Mouse (Mus musculus): Measurements from ENCODE around the gene Dgkd.

The Dgkd gene

GRCm38 (mm10) chr1:87848237-87848996, 4.7 kb upstream of the Dgkd start:
- DNase-seq (ENCODE audit: low spot score) = no peak

- no peak for DNase-seq (ENCODE audit: low spot score)
Measured at GRCm38 (mm10) chr1:87849278-87849677, 3.8 kb upstream of the Dgkd start.

GRCm38 (mm10) chr1:87851344-87851743, 1.7 kb upstream of the Dgkd start:
- DNase-seq (ENCODE audit: low spot score) = no peak

- DNase-seq (ENCODE audit: low spot score) = no peak
Measured at GRCm38 (mm10) chr1:87852081-87852790, 851 bp upstream of the Dgkd start.

GRCm38 (mm10) chr1:87853601-87854361, 694 bp downstream of the Dgkd start:
- peak; percentile 22 for DNase-seq (ENCODE audit: low spot score)

- DNase-seq (ENCODE audit: low spot score) = no peak
Measured at GRCm38 (mm10) chr1:87854411-87854810, 1.3 kb downstream of the Dgkd start.

- no peak for DNase-seq (ENCODE audit: low spot score)
Measured at GRCm38 (mm10) chr1:87854851-87855251, 1.8 kb downstream of the Dgkd start.

GRCm38 (mm10) chr1:87855522-87855921, 2.4 kb downstream of the Dgkd start:
- no peak for DNase-seq (ENCODE audit: low spot score)

GRCm38 (mm10) chr1:87856823-87857222, 3.7 kb downstream of the Dgkd start:
- no peak for DNase-seq (ENCODE audit: low spot score)

- no peak for DNase-seq (ENCODE audit: low spot score)
Measured at GRCm38 (mm10) chr1:87858031-87858430, 4.9 kb downstream of the Dgkd start.

GRCm38 (mm10) chr1:87858529-87858928, 5.4 kb downstream of the Dgkd start:
- no peak for DNase-seq (ENCODE audit: low spot score)

GRCm38 (mm10) chr1:87863602-87864001, 10.5 kb downstream of the Dgkd start:
- no peak for DNase-seq (ENCODE audit: low spot score)

- DNase-seq (ENCODE audit: low spot score) = no peak
Measured at GRCm38 (mm10) chr1:87864889-87865288, 11.8 kb downstream of the Dgkd start.

GRCm38 (mm10) chr1:87866672-87867071, 13.6 kb downstream of the Dgkd start:
- DNase-seq (ENCODE audit: low spot score) = no peak

GRCm38 (mm10) chr1:87871546-87871945, 18.5 kb downstream of the Dgkd start:
- no peak for DNase-seq (ENCODE audit: low spot score)

- DNase-seq (ENCODE audit: low spot score) = no peak
Measured at GRCm38 (mm10) chr1:87873081-87873480, 20.0 kb downstream of the Dgkd start.

- DNase-seq (ENCODE audit: low spot score) = no peak
Measured at GRCm38 (mm10) chr1:87876065-87876464, 23.0 kb downstream of the Dgkd start.

- no peak for DNase-seq (ENCODE audit: low spot score)
Measured at GRCm38 (mm10) chr1:87877552-87878283, 24.6 kb downstream of the Dgkd start.

- DNase-seq (ENCODE audit: low spot score) = no peak
Measured at GRCm38 (mm10) chr1:87879034-87879433, 25.9 kb downstream of the Dgkd start.

GRCm38 (mm10) chr1:87879494-87880325, 26.6 kb downstream of the Dgkd start:
- peak; percentile 40 for DNase-seq (ENCODE audit: low spot score)

GRCm38 (mm10) chr1:87880326-87880627, 27.2 kb downstream of the Dgkd start:
- no peak for DNase-seq (ENCODE audit: low spot score)
